Mouse (Mus musculus) heart, adult 11 months (tissue): ENCODE results near the gene Mmgt1.

Experiments
- DNase-seq: peaks from one replicate; pipeline ENCODE4 v3.0.0; 2022

Gene Mmgt1

GRCm38 (mm10) chrX:56597887-56598640 lies at the start of gene Mmgt1:
Mmgt1 (minus strand) TSS chrX:56598069.
- DNase-seq, result peak; percentile 100

GRCm38 (mm10) chrX:56640066-56640465 lies 42.2 kb upstream of the Mmgt1 start:
- DNase-seq, result no peak

GRCm38 (mm10) chrX:56636185-56636584 lies 38.3 kb upstream of the Mmgt1 start:
- DNase-seq, result no peak

GRCm38 (mm10) chrX:56615236-56615635 lies 17.4 kb upstream of the Mmgt1 start:
- DNase-seq, result no peak

GRCm38 (mm10) chrX:56610318-56610694 lies 12.4 kb upstream of the Mmgt1 start:
- DNase-seq, result peak; percentile 89

GRCm38 (mm10) chrX:56609623-56610317 lies 11.9 kb upstream of the Mmgt1 start, which contains the start of gene Slc9a6:
Slc9a6 (plus strand) TSS chrX:56609757.
- DNase-seq, result peak; percentile 98

GRCm38 (mm10) chrX:56609285-56609622 lies 11.4 kb upstream of the Mmgt1 start:
- no peak for DNase-seq

- DNase-seq, result no peak
Observed at GRCm38 (mm10) chrX:56607032-56607710, 9.3 kb upstream of the Mmgt1 start.

- no peak for DNase-seq
Observed at GRCm38 (mm10) chrX:56606536-56606935, 8.7 kb upstream of the Mmgt1 start.

GRCm38 (mm10) chrX:56597219-56597886 lies 516 bp downstream of the Mmgt1 start:
- DNase-seq, result no peak

- no peak for DNase-seq
Observed at GRCm38 (mm10) chrX:56578200-56578599, 19.7 kb downstream of the Mmgt1 start.

- no peak for DNase-seq
Observed at GRCm38 (mm10) chrX:56572465-56572864, 25.4 kb downstream of the Mmgt1 start.

- no peak for DNase-seq
Observed at GRCm38 (mm10) chrX:56553584-56553983, 44.3 kb downstream of the Mmgt1 start.

GRCm38 (mm10) chrX:56549506-56549905 lies 48.4 kb downstream of the Mmgt1 start, which contains the start of gene Gm648:
Gm648 (minus strand) TSS chrX:56549606.
- DNase-seq, result no peak

GRCm38 (mm10) chrX:56537162-56537561 lies 60.7 kb downstream of the Mmgt1 start:
- no peak for DNase-seq
